Mouse (Mus musculus): ENCODE measurements around the gene Tmem54. TPM values are rescaled to one million over a fixed set of nuclear protein-coding genes. Genes with fewer than 3 reads are reported as not detected.

Tmem54 gene
- polyA plus RNA-seq (2017; shearing (Covaris generic)), result not detected

DNA sequence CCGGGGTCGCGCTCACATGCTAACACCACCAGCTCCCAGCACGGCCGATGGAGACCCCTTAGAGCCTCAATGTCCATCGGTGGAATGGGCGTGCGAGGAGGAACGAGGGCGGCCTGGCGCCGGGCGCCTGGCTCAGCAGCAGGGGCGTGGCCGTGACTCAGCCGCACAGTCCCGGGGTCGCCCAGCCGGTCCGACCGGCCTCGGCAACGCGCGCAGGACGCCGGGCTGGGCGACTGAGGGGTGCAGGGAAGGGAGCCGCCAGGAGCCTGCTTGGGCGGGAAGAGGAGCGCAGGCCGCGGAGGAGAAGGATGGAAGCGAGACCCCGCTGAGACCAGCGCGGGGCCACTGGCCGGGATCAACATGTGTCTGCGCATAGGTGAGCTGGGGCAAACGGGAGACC, at the start of gene Tmem54:
TSS of gene Tmem54 (plus strand) at position 193 of the 400 bp plus-strand sequence.

DNA sequence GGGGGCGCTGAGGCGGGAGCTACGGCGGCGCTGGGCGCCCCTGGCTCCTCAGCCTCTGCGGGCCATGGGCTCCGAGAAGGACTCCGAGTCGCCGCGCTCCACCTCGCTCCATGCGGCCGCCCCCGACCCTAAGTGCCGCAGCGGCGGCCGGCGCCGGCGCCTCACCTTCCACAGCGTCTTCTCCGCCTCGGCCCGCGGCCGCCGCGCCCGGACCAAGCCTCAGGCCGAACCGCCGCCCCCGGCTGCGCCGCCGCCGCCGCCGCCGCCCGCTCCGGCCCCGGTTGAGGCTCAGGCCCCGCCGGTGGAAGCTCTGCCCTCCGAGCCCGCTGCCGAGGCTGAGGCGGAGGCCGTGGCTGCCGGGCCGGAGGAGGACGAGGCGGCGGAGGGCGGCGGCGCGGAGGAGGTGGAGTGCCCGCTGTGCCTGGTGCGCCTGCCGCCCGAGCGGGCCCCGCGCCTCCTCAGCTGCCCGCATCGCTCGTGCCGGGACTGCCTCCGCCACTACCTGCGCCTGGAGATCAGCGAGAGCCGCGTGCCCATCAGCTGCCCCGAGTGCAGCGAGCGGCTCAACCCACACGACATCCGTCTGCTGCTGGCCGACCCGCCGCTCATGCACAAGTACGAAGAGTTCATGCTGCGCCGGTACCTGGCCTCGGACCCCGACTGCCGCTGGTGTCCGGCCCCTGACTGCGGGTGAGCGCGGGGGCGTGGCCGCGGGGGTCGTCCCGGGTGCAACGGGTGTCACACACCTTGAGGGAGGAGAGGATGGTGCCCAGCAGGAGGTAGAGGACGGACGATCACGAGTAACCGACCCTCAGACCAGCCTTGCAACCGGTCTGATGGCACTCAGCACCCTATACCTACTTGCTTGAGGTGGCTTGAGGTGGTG, 46.9 kb upstream of the Tmem54 start, which contains the start of gene Rnf19b:
TSS of gene Rnf19b (plus strand) at position 65 of the 886 bp plus-strand sequence.

DNA sequence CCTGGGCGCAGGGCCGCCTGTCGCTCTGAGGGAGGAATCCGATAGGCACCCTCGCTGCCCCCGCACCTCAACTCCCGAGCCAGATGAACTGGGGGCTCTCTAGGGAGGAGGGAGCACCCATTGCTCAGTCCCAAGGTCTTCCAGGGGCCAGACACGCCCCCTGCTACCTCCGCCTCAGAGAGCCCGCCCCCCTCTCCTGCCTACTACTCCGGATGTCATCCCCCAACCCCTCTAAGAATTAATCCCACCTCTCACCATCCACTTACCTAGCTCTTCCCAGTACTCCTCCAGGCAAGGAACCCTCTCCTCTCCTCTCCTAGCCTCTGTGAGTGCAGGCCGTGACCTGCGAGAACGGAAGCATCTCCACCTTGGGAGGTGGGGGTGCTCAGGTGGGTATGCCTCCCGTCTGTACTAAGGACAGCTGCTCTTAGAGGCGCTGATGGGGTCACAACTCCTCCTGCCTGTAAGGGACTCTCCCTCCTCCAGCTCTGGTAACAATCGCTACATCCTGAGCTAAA, 16.3 kb downstream of the Tmem54 start, which contains the start of gene Hpca:
TSS of gene Hpca (minus strand) at position 468 of the 518 bp plus-strand sequence.

DNA sequence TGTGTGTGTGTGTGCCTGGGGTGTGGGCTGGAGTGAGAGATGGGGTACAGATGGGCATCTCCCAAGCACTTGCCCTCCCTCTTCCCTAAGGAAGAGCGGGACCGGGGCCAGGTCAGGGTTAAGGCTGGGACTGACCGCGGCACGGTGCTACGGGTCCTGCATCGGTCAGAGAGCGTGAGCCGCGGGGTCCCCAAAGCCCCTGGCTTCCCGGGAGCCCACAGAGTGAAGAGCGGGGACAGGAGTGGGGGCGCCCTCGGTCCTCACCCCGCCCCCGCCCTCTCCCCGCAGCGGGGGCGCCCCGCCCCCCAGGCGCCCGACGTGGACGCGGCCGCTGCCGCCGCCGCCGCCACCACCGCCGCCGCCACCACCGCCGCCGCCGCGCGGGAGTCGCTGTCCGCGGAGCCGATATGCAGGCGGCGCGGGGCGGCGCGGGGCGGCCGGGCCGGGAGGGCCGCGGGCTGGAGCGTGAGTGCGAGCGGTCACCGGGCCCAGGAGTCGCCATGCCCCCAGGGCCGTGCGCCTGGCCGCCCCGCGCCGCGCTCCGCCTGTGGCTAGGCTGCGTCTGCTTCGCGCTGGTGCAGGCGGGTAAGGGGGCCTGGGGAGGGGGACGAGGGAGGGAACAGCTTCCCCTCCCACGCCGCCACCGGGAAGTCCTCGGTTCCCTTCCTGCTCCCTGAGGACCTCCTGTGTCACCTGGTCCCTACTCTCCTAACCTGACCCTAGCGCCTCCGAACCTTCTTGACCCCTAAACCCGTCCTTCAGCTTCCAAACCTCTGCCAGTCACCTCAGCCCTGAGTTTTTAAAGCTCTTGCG, 31.4 kb downstream of the Tmem54 start, which contains the start of gene Fndc5:
TSS of gene Fndc5 (plus strand) at position 421 of the 813 bp plus-strand sequence.

Other genes starting within 250 kb of the Tmem54 start
- 0.73 TPM for gene Trim62, start 222.0 kb upstream of the Tmem54 start, polyA plus RNA-seq (2017; shearing (Covaris generic))
- gene Azin2, start 143.1 kb upstream of the Tmem54 start, polyA plus RNA-seq (2017; shearing (Covaris generic)), result not detected
- 154 TPM for gene Ak2, start 113.6 kb upstream of the Tmem54 start, polyA plus RNA-seq (2017; shearing (Covaris generic))
- 8.1 TPM for gene Rnf19b, start 47.3 kb upstream of the Tmem54 start, polyA plus RNA-seq (2017; shearing (Covaris generic))
- gene Hpca, start 16.5 kb downstream of the Tmem54 start, polyA plus RNA-seq (2017; shearing (Covaris generic)), result not detected
- gene Fndc5, start 31.5 kb downstream of the Tmem54 start, polyA plus RNA-seq (2017; shearing (Covaris generic)), result not detected
- gene S100pbp, start 84.2 kb downstream of the Tmem54 start, polyA plus RNA-seq (2017; shearing (Covaris generic)), result 18.2 TPM
- gene Yars, start 84.2 kb downstream of the Tmem54 start, polyA plus RNA-seq (2017; shearing (Covaris generic)), result 46.0 TPM
- gene C77080, start 155.9 kb downstream of the Tmem54 start, polyA plus RNA-seq (2017; shearing (Covaris generic)), result 0.21 TPM
- 0.20 TPM for gene Sync, start 182.1 kb downstream of the Tmem54 start, polyA plus RNA-seq (2017; shearing (Covaris generic))
- 389 TPM for gene Rbbp4, start 229.8 kb downstream of the Tmem54 start, polyA plus RNA-seq (2017; shearing (Covaris generic))
- gene Zbtb8os, start 230.1 kb downstream of the Tmem54 start, polyA plus RNA-seq (2017; shearing (Covaris generic)), result 84.4 TPM